Mouse (Mus musculus) stomach, postnatal 0 days (tissue): ENCODE measurements around the gene Ppara.

Experiments
- CTCF ChIP-seq: IDR thresholded peaks from 2 replicates; pipeline ENCODE4 v1.5.1; 2016; ENCODE audit warnings: antibody characterized with exemption, low read depth, mild to moderate bottlenecking, moderate library complexity
- EP300 ChIP-seq: optimal IDR thresholded peaks from 2 replicates; pipeline ENCODE3; 2016; ENCODE audit warnings: antibody characterized with exemption

DNA sequence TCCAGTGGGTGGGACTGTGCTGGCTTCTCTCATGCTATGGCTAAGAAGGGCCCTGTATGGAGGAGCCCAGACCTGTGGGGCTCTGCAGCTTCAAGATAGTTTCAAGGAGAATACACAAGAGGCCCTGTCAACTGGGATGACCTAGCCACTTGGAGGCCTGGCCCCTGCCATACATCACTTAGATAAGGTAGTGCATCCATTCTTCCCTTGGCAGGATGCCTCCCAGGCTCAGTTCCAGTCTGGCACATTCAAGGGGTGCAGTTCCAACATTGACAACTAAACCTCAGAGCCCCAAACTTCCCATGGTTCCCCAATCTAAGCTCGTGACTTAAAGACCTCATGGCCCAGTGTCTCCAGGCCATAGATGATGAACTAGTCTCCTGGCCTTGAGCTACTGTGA is 40.4 kb upstream of the Ppara start:
- TF ChIP-seq EP300 (no peak), CTCF (no peak)
